Mouse (Mus musculus) left cerebral cortex, postnatal 14 days (tissue): ENCODE results near the gene Smim23. TPM values are rescaled to one million over a fixed set of nuclear protein-coding genes. Genes with fewer than 3 reads are reported as not detected.
A peak's percentile ranks its signal among the peaks of the same experiment; 100 is the strongest.

Source experiments
- DNase-seq, 2 experiments: peaks; one replicate each; pipeline ENCODE4 v3.0.0; 2021 to 2022; ENCODE audit warnings: low spot score in 2 of 2, mixed read lengths in 1 of 2
- intact Hi-C: fragments of 180-260 bp; cut with DNase I; formaldehyde crosslinking; loops from one replicate; pipeline ENCODE4 v1.15.1; 2025
- total RNA-seq, 2 experiments: library from RNA; stranded (reverse); gene quantifications; 2 replicates each; pipeline ENCODE4 v1.2.3; 2021

Smim23 gene
- total RNA-seq, 2 experiments from 2014 or later: not detected

GRCm38 (mm10) chr11:32782724-32783123, 41.7 kb downstream of the Smim23 start:
- no peak for DNase-seq
- intact Hi-C loops: no loop called here

- peak; percentile 34 to 64 for DNase-seq
- intact Hi-C loops: no loop called here
Observed at GRCm38 (mm10) chr11:32781633-32782404, 42.6 kb downstream of the Smim23 start.

GRCm38 (mm10) chr11:32780747-32781536, 43.5 kb downstream of the Smim23 start:
- intact Hi-C loops: no loop called here
- peak; percentile 12 to 42 for DNase-seq

- intact Hi-C loops: no loop called here
- no peak for DNase-seq
Observed at GRCm38 (mm10) chr11:32768642-32769343, 55.6 kb downstream of the Smim23 start.

Other genes starting within 250 kb of the Smim23 start
- 100 to 1,000 TPM; 111 to 120 TPM for gene Fbxw11, start 181.9 kb downstream of the Smim23 start, total RNA-seq